Mouse (Mus musculus): ENCODE results near the gene Mad2l1. TPM values are rescaled to one million over a fixed set of nuclear protein-coding genes. Genes with fewer than 3 reads are reported as not detected.

The Mad2l1 gene
- polyA plus RNA-seq (2011; ENCODE audit: insufficient read depth, insufficient read length, low read depth, missing spikeins), result 216 and 238 TPM in 2 replicates

DNA sequence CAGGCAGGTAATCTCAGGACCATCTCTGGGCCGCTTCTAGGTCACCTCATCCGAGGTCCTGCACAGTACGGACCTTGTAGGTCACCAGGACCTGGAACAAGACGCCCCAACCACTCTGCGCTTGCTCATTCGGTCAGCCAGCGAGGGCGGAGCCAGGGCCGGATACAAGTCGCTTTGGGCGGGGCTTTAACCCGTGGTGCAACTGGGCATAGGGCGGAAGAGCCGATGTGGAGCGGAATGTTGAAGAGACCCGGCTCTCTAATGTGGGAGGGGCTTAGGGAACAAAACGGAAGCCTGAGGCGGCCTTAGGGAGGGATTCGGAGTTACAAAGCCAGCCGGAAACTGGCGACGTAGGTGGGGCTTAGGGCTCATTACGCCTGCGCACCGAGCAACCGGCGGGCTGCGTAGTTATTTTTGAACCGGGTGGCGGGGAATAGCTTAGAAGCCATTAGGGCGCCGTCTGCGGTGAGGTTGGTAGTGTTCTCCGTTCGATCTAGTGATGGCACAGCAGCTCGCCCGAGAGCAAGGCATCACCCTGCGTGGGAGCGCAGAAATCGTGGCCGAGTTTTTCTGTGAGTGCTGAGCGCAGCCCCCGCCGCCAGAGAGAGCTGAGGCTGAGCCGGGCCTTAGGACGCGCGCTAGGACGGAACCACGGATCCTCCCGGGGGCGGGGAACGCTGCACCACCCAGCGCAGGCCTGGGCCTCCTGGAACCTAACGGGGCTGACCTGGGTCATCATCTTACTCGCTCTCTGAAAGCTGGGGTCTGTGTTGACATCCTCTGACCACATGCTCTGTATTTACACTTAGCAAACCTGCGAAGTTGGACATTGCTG is at the start of gene Mad2l1:
Gene Mad2l1 (plus strand): TSS at position 363 of the 835 bp plus-strand sequence.
- Histone ChIP-seq H3K4me3 (ENCODE audit: low read depth, low read length) (peak within 1 kb of the TSS; percentile 99), H3K27me3 (ENCODE audit: control insufficient read depth, insufficient read depth, low read length, poor library complexity, severe bottlenecking) (no peaks in the 10 kb centered on the region), H3K9ac (ENCODE audit: low read depth, poor library complexity, severe bottlenecking) (peak within 1 kb of the TSS; percentile 85), H3K36me3 (ENCODE audit: control insufficient read depth, insufficient read depth, low read length, poor library complexity, severe bottlenecking) (peaks cover 33% of the 10 kb centered on the region), H3K9me3 (replicated peaks; ENCODE audit: control insufficient read depth, insufficient read depth, low read length, poor library complexity, severe bottlenecking) (no peaks in the 10 kb centered on the region), H3K27ac (ENCODE audit: insufficient read depth, low read length) (peak within 1 kb of the TSS; percentile 86), H3K4me1 (ENCODE audit: control insufficient read depth, insufficient read depth, low read length) (peaks cover 2% of the 10 kb centered on the region)
- TF ChIP-seq POLR2A (IDR thresholded peaks at IDR 0.05; ENCODE audit: insufficient read depth, low read length), result peak; percentile 90
- no peak for TF ChIP-seq EP300 (IDR thresholded peaks at IDR 0.05; ENCODE audit: insufficient read depth, low read depth, low read length)

DNA sequence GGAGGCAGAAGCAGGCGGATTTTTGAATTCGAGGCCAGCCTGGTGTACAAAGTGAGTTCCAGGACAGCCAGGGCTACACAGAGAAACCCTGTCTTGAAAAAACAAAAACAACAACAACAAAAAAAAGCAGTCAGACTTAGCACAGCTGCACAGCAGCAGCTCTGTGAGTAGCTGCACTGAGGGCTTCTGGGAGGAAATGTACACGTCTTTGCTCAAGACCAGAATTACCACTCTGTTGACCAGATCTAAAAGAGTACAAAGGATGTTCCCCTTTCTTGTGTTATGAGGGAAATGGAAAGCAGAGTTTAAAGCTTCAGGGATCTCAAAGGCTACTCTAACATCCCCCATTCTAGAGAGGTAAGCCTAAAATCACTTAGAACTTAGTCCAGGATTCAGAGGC is 41.5 kb upstream of the Mad2l1 start:
- no peak for TF ChIP-seq POLR2A (IDR thresholded peaks at IDR 0.05; ENCODE audit: insufficient read depth, low read length)
- H3K27me3 ChIP-seq (ENCODE audit: control insufficient read depth, insufficient read depth, low read length, poor library complexity, severe bottlenecking), result no peaks in the 10 kb centered on the region
- H3K27ac ChIP-seq (ENCODE audit: insufficient read depth, low read length), result no peak overlapping the region
- H3K9ac ChIP-seq (ENCODE audit: low read depth, poor library complexity, severe bottlenecking), result no peak overlapping the region
- no peaks in the 10 kb centered on the region for H3K36me3 ChIP-seq (ENCODE audit: control insufficient read depth, insufficient read depth, low read length, poor library complexity, severe bottlenecking)
- H3K4me3 ChIP-seq (ENCODE audit: low read depth, low read length), result no peak overlapping the region
- H3K9me3 ChIP-seq (replicated peaks; ENCODE audit: control insufficient read depth, insufficient read depth, low read length, poor library complexity, severe bottlenecking), result peaks cover 4% of the 10 kb centered on the region
- no peaks in the 10 kb centered on the region for H3K4me1 ChIP-seq (ENCODE audit: control insufficient read depth, insufficient read depth, low read length)

DNA sequence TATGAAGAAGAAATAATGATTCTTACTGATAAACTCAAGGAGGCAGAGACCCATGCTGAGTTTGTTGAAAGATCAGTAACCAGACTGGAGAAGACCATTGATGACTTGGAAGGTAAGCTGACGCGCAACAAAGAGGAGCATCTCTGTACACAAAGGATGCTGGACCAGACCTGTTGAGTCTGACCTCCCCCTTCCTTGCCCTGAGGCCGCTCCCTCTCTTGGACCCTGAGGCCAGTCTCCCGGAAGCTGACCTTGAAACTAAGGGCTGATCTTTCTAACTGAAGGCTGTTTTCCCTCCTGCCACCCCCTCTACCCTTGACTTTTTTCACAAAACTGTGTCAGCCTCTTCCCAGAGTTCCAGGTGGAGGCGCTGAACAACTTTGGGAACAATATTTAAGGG is 18.8 kb upstream of the Mad2l1 start:
- Histone ChIP-seq H3K4me3 (ENCODE audit: low read depth, low read length) (no peak overlapping the region), H3K9me3 (replicated peaks; ENCODE audit: control insufficient read depth, insufficient read depth, low read length, poor library complexity, severe bottlenecking) (no peaks in the 10 kb centered on the region), H3K9ac (ENCODE audit: low read depth, poor library complexity, severe bottlenecking) (no peak overlapping the region), H3K27ac (ENCODE audit: insufficient read depth, low read length) (no peak overlapping the region), H3K4me1 (ENCODE audit: control insufficient read depth, insufficient read depth, low read length) (peaks cover 2% of the 10 kb centered on the region), H3K27me3 (ENCODE audit: control insufficient read depth, insufficient read depth, low read length, poor library complexity, severe bottlenecking) (no peaks in the 10 kb centered on the region), H3K36me3 (ENCODE audit: control insufficient read depth, insufficient read depth, low read length, poor library complexity, severe bottlenecking) (no peaks in the 10 kb centered on the region)
- TF ChIP-seq EP300 (IDR thresholded peaks at IDR 0.05; ENCODE audit: insufficient read depth, low read depth, low read length), result peak; percentile 84
- no peak for TF ChIP-seq CTCF (IDR thresholded peaks at IDR 0.05; ENCODE audit: low read depth, low read length)

DNA sequence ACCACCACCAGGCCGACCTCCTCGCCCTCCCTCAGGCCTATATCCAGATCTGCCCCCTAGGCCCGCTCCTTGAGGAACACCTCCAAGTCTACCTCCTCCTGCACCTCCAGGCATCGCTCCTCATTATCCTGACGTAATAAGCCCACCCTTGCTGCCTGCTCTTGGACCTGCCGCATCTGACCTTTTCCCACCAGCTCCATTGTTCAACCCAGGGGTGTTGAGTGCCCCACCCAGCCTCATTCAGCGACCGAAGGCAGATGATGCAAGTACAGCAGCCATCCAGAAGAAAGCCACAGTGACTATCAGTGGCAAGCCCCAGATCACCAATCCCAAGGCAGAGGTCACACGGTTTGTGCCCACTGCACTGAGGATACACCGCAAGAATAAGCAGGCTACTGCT is 6.8 kb upstream of the Mad2l1 start:
- Histone ChIP-seq H3K9ac (ENCODE audit: low read depth, poor library complexity, severe bottlenecking) (no peak overlapping the region), H3K4me1 (ENCODE audit: control insufficient read depth, insufficient read depth, low read length) (no peaks in the 10 kb centered on the region), H3K4me3 (ENCODE audit: low read depth, low read length) (0 out of 2 replicates have a peak overlapping the region, but pooled peaks have one; percentile 4), H3K27ac (ENCODE audit: insufficient read depth, low read length) (no peak overlapping the region; the same call in 1 of the 2 replicates), H3K27me3 (ENCODE audit: control insufficient read depth, insufficient read depth, low read length, poor library complexity, severe bottlenecking) (no peaks in the 10 kb centered on the region), H3K36me3 (ENCODE audit: control insufficient read depth, insufficient read depth, low read length, poor library complexity, severe bottlenecking) (no peaks in the 10 kb centered on the region), H3K9me3 (replicated peaks; ENCODE audit: control insufficient read depth, insufficient read depth, low read length, poor library complexity, severe bottlenecking) (peaks cover 8% of the 10 kb centered on the region; the same call in 1 of the 2 replicates)
- TF ChIP-seq EP300 (IDR thresholded peaks at IDR 0.05; ENCODE audit: insufficient read depth, low read depth, low read length) (peak; percentile 56; the same call in 1 of the 2 replicates), CTCF (IDR thresholded peaks at IDR 0.05; ENCODE audit: low read depth, low read length) (no peak)

DNA sequence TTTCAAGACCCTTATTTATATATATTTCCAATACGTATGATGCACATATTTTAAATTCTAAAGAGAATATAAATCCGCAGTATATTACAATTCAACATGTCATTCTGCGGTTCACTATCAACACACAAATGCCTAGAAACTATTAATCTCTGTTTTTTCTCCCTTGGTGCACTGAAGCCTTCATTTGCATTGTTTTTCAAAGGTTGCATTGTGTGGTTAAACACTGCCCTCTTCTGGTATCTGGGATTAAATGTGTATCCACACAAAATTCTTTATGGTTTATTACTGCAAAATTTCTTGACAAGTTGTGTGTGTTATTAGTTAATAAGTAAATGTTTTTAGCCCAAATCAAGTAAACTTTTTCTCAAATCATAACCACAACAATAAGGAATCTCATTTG is 1.9 kb upstream of the Mad2l1 start:
- Histone ChIP-seq H3K27ac (ENCODE audit: insufficient read depth, low read length) (no peak overlapping the region), H3K9me3 (replicated peaks; ENCODE audit: control insufficient read depth, insufficient read depth, low read length, poor library complexity, severe bottlenecking) (no peaks in the 10 kb centered on the region)

DNA sequence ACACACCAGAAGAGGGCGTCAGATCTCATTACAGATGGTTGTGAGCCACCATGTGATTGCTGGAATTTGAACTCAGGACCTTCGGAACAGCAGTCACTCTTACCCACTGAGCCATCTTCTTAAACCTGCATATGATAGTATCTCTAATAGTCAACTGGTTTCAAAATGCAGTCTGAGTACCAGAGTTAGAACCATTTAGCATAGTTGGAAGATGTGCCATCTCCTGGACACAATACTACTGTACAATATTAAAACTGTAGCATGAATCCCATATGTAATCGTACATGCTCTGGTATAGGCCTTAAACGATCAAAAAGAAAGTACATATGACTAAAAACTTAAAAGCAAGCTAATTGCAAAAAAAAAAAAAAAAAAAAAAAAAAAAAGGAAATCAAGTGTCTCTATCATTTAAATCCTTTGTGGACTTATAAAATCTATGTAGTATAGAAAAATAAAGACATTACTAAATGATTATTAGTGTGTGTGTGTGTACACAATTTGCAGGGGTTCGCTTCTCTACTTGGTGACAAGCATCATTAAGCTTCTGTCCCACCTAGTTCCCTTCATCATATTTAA is 736 bp upstream of the Mad2l1 start:
- Histone ChIP-seq H3K27ac (ENCODE audit: insufficient read depth, low read length) (peak overlapping the region; percentile 14; the same call in 1 of the 2 replicates), H3K36me3 (ENCODE audit: control insufficient read depth, insufficient read depth, low read length, poor library complexity, severe bottlenecking) (peaks cover 25% of the 10 kb centered on the region)
- TF ChIP-seq POLR2A (IDR thresholded peaks at IDR 0.05; ENCODE audit: insufficient read depth, low read length), result no peak
- no peak for TF ChIP-seq CTCF (IDR thresholded peaks at IDR 0.05; ENCODE audit: low read depth, low read length)
- no peak for TF ChIP-seq EP300 (IDR thresholded peaks at IDR 0.05; ENCODE audit: insufficient read depth, low read depth, low read length)

More for the DNA sequence above, 1.9 kb upstream of the Mad2l1 start:
- H3K9ac ChIP-seq (ENCODE audit: low read depth, poor library complexity, severe bottlenecking), result no peak overlapping the region
- H3K4me1 ChIP-seq (ENCODE audit: control insufficient read depth, insufficient read depth, low read length), result no peaks in the 10 kb centered on the region
- peak; percentile 11 for TF ChIP-seq CTCF (IDR thresholded peaks at IDR 0.05; ENCODE audit: low read depth, low read length)
- TF ChIP-seq POLR2A (IDR thresholded peaks at IDR 0.05; ENCODE audit: insufficient read depth, low read length), result no peak
- H3K4me3 ChIP-seq (ENCODE audit: low read depth, low read length), result no peak overlapping the region
- H3K27me3 ChIP-seq (ENCODE audit: control insufficient read depth, insufficient read depth, low read length, poor library complexity, severe bottlenecking), result no peaks in the 10 kb centered on the region
- peaks cover 13% of the 10 kb centered on the region for H3K36me3 ChIP-seq (ENCODE audit: control insufficient read depth, insufficient read depth, low read length, poor library complexity, severe bottlenecking)

More for the DNA sequence above, 736 bp upstream of the Mad2l1 start:
- no peak overlapping the region for H3K9ac ChIP-seq (ENCODE audit: low read depth, poor library complexity, severe bottlenecking)
- peaks cover 2% of the 10 kb centered on the region for H3K4me1 ChIP-seq (ENCODE audit: control insufficient read depth, insufficient read depth, low read length)
- no peaks in the 10 kb centered on the region for H3K27me3 ChIP-seq (ENCODE audit: control insufficient read depth, insufficient read depth, low read length, poor library complexity, severe bottlenecking)
- H3K4me3 ChIP-seq (ENCODE audit: low read depth, low read length), result peak overlapping the region; percentile 52
- no peaks in the 10 kb centered on the region for H3K9me3 ChIP-seq (replicated peaks; ENCODE audit: control insufficient read depth, insufficient read depth, low read length, poor library complexity, severe bottlenecking)
